Mouse (Mus musculus) liver, adult 2 months (tissue): ENCODE data around the gene Spink4. TPM values are rescaled to one million over a fixed set of nuclear protein-coding genes. Genes with fewer than 3 reads are reported as not detected.

ENCODE experiments used
- DNase-seq: peaks from one replicate; pipeline ENCODE4 v3.0.0-alpha.2; 2011; ENCODE audit warnings: low read depth, low spot score; ENCODE audit errors: extremely low read depth
- H3K27ac ChIP-seq: fragments of 200-500 bp; replicated peaks from 2 replicates; pipeline ENCODE4 v1.5.1; 2012; ENCODE audit warnings: low read depth, mild to moderate bottlenecking, control low read depth, inconsistent platforms, low read length; ENCODE audit not compliant: insufficient read depth
- H3K27me3 ChIP-seq: fragments of 200-500 bp; 2 replicates; pipeline ENCODE4 v1.6.1; 2012; ENCODE audit warnings: mild to moderate bottlenecking, moderate library complexity, low read length, inconsistent platforms; ENCODE audit not compliant: control insufficient read depth, insufficient read depth
- H3K36me3 ChIP-seq: fragments of 200-500 bp; 2 replicates; pipeline ENCODE4 v1.6.1; 2012; ENCODE audit warnings: low read length, inconsistent platforms; ENCODE audit not compliant: control insufficient read depth, insufficient read depth
- H3K4me1 ChIP-seq: fragments of 200-500 bp; 2 replicates; pipeline ENCODE4 v1.6.1; 2011; ENCODE audit warnings: low read length; ENCODE audit not compliant: control insufficient read depth, insufficient read depth
- H3K4me3 ChIP-seq: fragments of 200-500 bp; 2 replicates; pipeline ENCODE4 v1.5.1; 2011; ENCODE audit warnings: low read depth, mild to moderate bottlenecking, control low read depth, low read length, moderate library complexity; ENCODE audit not compliant: insufficient read depth
- H3K79me2 ChIP-seq: fragments of 200-500 bp; 2 replicates; pipeline ENCODE4 v1.6.1; 2012; ENCODE audit warnings: inconsistent platforms, mild to moderate bottlenecking, low read length, moderate library complexity; ENCODE audit not compliant: control insufficient read depth, insufficient read depth
- H3K9ac ChIP-seq: fragments of 200-500 bp; 2 replicates; pipeline ENCODE4 v1.6.1; 2012; ENCODE audit warnings: low read depth, mild to moderate bottlenecking, control low read depth, inconsistent platforms, low read length
- CTCF ChIP-seq: fragments of 200-500 bp; IDR thresholded peaks from 2 replicates; pipeline ENCODE4 v1.5.1; 2011; ENCODE audit warnings: low read depth, low read length, control low read depth
- POLR2A ChIP-seq: fragments of 200-500 bp; IDR thresholded peaks from 2 replicates; pipeline ENCODE4 v1.6.1; 2011; ENCODE audit warnings: low read length, control low read depth; ENCODE audit not compliant: insufficient read depth; ENCODE audit errors: extremely low read depth
- WGBS: fragments of 180-500 bp; shearing (Covaris S2); methylation state at CpG from one replicate; pipeline ENCODE4 v1.1.7; 2018; 5-methylcytosine and 5-hydroxymethylcytosine counted together
- polyA plus RNA-seq: library from polyadenylated mRNA; depleted of rRNA; stranded (reverse); fragments of >200 nt; gene quantifications from 2 replicates; pipeline ENCODE4 v1.2.3, GENCODE M21; 2012
- total RNA-seq: library from RNA; depleted of rRNA; stranded (reverse); fragments of >200 nt; gene quantifications from 2 replicates; pipeline ENCODE4 v1.2.3, GENCODE M21; 2014

Gene Spink4
- total and polyA plus RNA-seq, 2 experiments: 1.4 to 1.9 TPM

DNA sequence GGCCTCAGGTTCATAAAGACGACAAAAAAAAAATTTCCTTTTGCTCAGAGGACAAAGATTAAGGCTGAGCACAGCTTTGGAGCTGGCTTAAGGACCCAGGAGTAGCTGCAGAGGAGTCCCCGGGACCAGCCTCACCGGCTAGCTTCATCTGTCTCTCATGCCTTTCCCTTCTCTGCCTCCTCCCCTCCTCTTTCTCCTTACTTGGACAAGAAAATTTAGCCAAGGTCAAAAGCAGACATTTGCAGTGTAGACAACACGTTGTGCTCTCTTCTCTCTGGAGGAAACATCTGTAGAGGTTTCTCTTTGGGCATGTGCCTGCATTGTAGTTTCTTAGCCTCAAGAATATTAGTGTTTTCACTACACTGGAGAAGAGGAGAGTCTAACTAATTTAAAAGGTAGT is 34.0 kb upstream of the Spink4 start:
- peaks cover 7% of the 10 kb centered on the region; the same call in 1 of the 2 replicates for H3K4me1 ChIP-seq
- no peak overlapping the region for H3K9ac ChIP-seq
- H3K36me3 ChIP-seq: no peaks in the 10 kb centered on the region
- no peak for DNase-seq
- no peak overlapping the region for H3K4me3 ChIP-seq
- no peaks in the 10 kb centered on the region for H3K79me2 ChIP-seq
- no peak for TF ChIP-seq CTCF
- TF ChIP-seq POLR2A: no peak
- H3K27ac ChIP-seq: no peak overlapping the region
- WGBS: 82% methylated on average over 4 of the region's 4 CpGs
- H3K27me3 ChIP-seq: no peaks in the 10 kb centered on the region

DNA sequence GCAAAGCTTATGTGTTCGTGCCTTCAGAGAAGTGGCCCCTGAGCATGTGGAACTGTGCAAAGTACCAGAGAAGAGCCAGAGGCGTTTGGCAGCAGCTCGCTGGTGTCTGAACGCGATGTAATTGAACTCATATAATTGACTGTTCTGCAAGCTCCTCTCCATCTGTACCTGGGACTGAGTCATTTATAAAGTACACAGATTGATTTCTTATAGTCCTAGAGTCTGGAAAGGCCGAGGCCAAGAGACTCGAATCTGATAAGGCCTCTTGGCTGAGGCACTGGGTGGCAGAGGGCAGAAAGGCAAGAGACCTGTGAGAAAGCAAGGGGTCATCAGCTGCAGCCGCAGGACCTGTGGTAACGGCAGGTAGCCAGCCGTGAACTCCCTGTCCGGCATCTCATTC is 31.0 kb upstream of the Spink4 start:
- Histone ChIP-seq H3K4me1 (peaks cover 7% of the 10 kb centered on the region; the same call in 1 of the 2 replicates), H3K9ac (no peak overlapping the region), H3K4me3 (no peak overlapping the region), H3K36me3 (no peaks in the 10 kb centered on the region), H3K27ac (peak overlapping the region; percentile 58), H3K27me3 (no peaks in the 10 kb centered on the region), H3K79me2 (no peaks in the 10 kb centered on the region)
- WGBS: 24% methylated on average over 11 of the region's 11 CpGs
- no peak for TF ChIP-seq CTCF
- TF ChIP-seq POLR2A: no peak
- peak; percentile 66 for DNase-seq

DNA sequence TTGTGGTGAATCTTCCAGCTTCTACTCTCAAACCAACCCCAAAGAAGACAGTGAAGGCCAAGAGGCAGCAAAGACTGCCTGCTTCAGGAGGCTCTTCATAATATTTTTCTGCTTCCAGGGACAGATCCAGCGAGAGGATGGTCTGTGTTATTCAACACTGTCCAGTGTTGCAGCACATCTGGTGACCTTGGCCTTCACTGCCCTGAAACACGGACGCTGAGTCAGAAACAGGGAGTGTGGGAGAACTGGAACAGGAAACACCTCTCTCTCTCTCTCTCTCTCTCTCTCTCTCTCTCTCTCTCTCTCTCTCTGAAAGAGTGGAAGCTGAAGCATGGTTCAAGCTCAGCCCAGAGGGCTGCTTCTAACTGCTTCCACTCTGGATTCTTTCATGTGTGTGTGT is 30.6 kb upstream of the Spink4 start:
- peaks cover 7% of the 10 kb centered on the region; the same call in 1 of the 2 replicates for H3K4me1 ChIP-seq
- H3K36me3 ChIP-seq: no peaks in the 10 kb centered on the region
- no peaks in the 10 kb centered on the region for H3K27me3 ChIP-seq
- peak; percentile 69 for DNase-seq
- H3K27ac ChIP-seq: peak overlapping the region; percentile 58
- H3K4me3 ChIP-seq: no peak overlapping the region
- no peaks in the 10 kb centered on the region for H3K79me2 ChIP-seq
- no peak for TF ChIP-seq CTCF
- no peak for TF ChIP-seq POLR2A
- WGBS: 3% methylated on average over 3 of the region's 3 CpGs
- no peak overlapping the region for H3K9ac ChIP-seq

DNA sequence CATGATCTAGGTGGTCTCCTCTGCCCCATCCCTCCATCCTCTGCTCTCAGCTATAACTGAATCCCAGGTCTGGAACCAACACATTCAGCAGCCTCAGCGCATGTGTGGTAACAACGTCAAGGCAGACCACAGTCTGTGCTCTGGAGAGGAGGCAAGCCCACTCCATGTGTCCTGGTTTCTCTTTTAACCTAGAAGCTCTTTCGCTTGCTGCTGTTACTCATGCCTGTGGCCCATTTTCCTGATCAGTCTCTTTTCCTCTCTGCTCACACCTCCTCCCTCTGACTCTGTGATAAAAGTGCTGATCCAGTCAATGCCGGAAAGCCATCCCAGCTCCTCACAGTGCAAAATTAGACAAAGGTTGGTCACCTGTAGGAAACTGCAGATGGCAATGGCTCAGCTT is 29.9 kb upstream of the Spink4 start:
- Histone ChIP-seq H3K27ac (no peak overlapping the region), H3K4me3 (no peak overlapping the region), H3K36me3 (no peaks in the 10 kb centered on the region), H3K4me1 (peaks cover 7% of the 10 kb centered on the region; the same call in 1 of the 2 replicates), H3K27me3 (no peaks in the 10 kb centered on the region), H3K9ac (no peak overlapping the region), H3K79me2 (no peaks in the 10 kb centered on the region)
- no peak for DNase-seq
- 83% methylated on average over 4 of the region's 4 CpGs for WGBS
- no peak for TF ChIP-seq CTCF

DNA sequence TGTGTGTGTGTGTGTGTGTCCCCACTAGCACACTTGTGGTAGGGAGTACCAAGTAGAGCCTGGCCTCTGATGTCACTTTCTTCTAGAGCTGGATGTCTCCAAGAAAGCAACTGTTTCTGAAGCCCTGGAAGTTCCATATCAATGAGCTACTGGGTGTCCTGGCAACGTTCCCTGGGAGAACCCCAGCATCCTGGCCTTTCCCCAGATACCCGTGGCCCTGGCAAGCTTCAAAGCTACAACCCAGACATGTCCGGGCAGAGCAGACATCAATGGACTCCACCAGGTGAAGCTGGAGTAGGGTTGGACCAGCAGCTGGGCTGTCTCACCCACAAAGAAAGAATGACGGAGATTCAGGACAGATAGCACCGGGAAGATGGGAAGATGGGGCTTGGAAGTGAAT is 28.6 kb upstream of the Spink4 start:
- WGBS: 78% methylated on average over 5 of the region's 5 CpGs
- no peak for DNase-seq
- no peaks in the 10 kb centered on the region for H3K79me2 ChIP-seq
- TF ChIP-seq CTCF (no peak), POLR2A (no peak)
- H3K36me3 ChIP-seq: no peaks in the 10 kb centered on the region
- H3K9ac ChIP-seq: no peak overlapping the region
- H3K27me3 ChIP-seq: no peaks in the 10 kb centered on the region
- H3K4me3 ChIP-seq: no peak overlapping the region
- no peak overlapping the region for H3K27ac ChIP-seq
- H3K4me1 ChIP-seq: peaks cover 7% of the 10 kb centered on the region; the same call in 1 of the 2 replicates

DNA sequence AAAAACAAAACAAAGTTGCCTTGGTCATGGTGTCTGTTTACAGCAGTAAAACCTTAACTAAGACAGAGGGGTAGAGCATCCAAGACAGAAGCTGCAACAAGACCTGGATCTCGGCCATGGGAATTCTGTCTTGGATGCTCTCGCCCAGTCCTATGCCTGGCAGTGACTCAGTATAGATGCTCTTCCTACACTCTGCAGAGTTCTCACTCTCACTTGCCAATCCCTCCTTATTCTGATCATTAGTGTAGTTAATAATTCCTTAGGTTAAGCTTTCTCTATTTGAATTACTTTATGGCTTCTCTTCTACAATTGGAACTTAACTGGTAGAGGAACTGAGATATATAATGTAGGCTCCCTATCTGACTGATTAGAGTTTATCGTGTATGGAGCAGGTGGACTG is 24.7 kb upstream of the Spink4 start:
- 92% methylated on average over 3 of the region's 3 CpGs for whole genome bisulfite sequencing
- DNase-seq: no peak
- no peak overlapping the region for H3K27ac ChIP-seq

More for the DNA sequence above, 24.7 kb upstream of the Spink4 start:
- TF ChIP-seq POLR2A (no peak), CTCF (no peak)
- no peaks in the 10 kb centered on the region for H3K36me3 ChIP-seq
- H3K4me1 ChIP-seq: no peaks in the 10 kb centered on the region
- no peaks in the 10 kb centered on the region for H3K27me3 ChIP-seq
- H3K9ac ChIP-seq: no peak overlapping the region
- no peak overlapping the region for H3K4me3 ChIP-seq
- no peaks in the 10 kb centered on the region for H3K79me2 ChIP-seq
